Mouse (Mus musculus) ES-E14 (cell line): Measurements from ENCODE around the gene Flywch1.

Experiments
- CHD2 ChIP-seq: IDR thresholded peaks from 2 replicates; pipeline ENCODE4 v1.6.1; 2014; ENCODE audit warnings: mild to moderate bottlenecking, low read depth, low read length, inconsistent platforms
- HCFC1 ChIP-seq: IDR thresholded peaks from 2 replicates; pipeline ENCODE4 v1.6.1; 2012; ENCODE audit warnings: low read length, inconsistent platforms, borderline replicate concordance; ENCODE audit not compliant: insufficient read depth
- ZC3H11A ChIP-seq: IDR thresholded peaks from 2 replicates; pipeline ENCODE4 v1.6.1; 2012; ENCODE audit warnings: low read depth, mild to moderate bottlenecking, inconsistent platforms, low read length, borderline replicate concordance

DNA sequence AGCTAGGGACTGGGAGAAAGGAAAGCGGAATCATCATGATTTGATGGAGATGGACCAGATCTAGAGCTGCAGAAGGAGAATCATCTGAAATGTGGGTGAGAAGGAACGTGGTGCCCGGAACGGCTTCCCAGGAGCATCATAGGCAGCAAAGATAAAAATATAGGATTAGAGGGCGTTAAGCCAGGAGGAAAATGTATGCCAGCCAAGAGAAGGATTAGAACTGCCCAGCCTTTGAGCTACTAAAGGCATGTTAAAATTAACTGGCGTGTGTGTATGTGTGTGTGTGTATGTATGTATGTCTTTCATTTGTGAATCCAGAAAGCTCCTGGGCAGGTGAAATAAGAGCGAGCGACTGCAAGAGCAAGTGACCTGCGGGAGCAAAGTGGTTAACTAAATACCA, 68.1 kb downstream of the Flywch1 start:
- TF ChIP-seq ZC3H11A, result no peak
- TF ChIP-seq HCFC1, result no peak
- no peak for TF ChIP-seq CHD2
